Mouse (Mus musculus): ENCODE measurements at regions not wholly inside any gene's neighbourhood (a gene's known extent, or its start where the extent isn't known, plus 50 kb on each side); places are given as distances from the start of the nearest gene placed in this dataset.

- Histone ChIP-seq H3K9ac (ENCODE audit: low read depth, low read length) (no peak overlapping the region), H3K4me1 (ENCODE audit: control insufficient read depth, insufficient read depth, low read length) (peaks cover 2% of the 10 kb centered on the region; the same call in 1 of the 2 replicates), H3K27me3 (ENCODE audit: control insufficient read depth, insufficient read depth, low read length) (no peaks in the 10 kb centered on the region), H3K79me2 (replicated peaks; ENCODE audit: control insufficient read depth, insufficient read depth, low read length) (no peaks in the 10 kb centered on the region), H3K36me3 (ENCODE audit: control insufficient read depth, insufficient read depth, low read length) (no peaks in the 10 kb centered on the region), H3K4me3 (peak overlapping the region; percentile 56), H3K27ac (peak overlapping the region; percentile 26; the same call in 1 of the 2 replicates)
- no peak for TF ChIP-seq CTCF (IDR thresholded peaks at IDR 0.05)
- TF ChIP-seq EP300 (IDR thresholded peaks at IDR 0.05; ENCODE audit: insufficient read depth, low read depth, low read length): no peak
- no peak for TF ChIP-seq POLR2A (IDR thresholded peaks at IDR 0.05; ENCODE audit: insufficient read depth, low read depth, low read length)
- intact Hi-C loops (cut with DNase I): loop anchor here (10.0 kb wide), 1 partner anchor 382 kb away; no protein-coding TSS in a partner anchor
- no peak for DNase-seq
- whole genome bisulfite sequencing: 35% methylated on average over 13 of the region's 13 CpGs
Measured at GRCm38 (mm10) chr3:9346356-9346755, 263.5 kb downstream of the Zfp704 start.

- Histone ChIP-seq H3K79me2 (replicated peaks; ENCODE audit: control insufficient read depth, insufficient read depth, low read length) (no peaks in the 10 kb centered on the region), H3K9ac (ENCODE audit: low read depth, low read length) (no peak overlapping the region), H3K27me3 (ENCODE audit: control insufficient read depth, insufficient read depth, low read length) (no peaks in the 10 kb centered on the region), H3K4me3 (no peak overlapping the region), H3K4me1 (ENCODE audit: control insufficient read depth, insufficient read depth, low read length) (peaks cover 2% of the 10 kb centered on the region; the same call in 1 of the 2 replicates), H3K36me3 (ENCODE audit: control insufficient read depth, insufficient read depth, low read length) (no peaks in the 10 kb centered on the region), H3K27ac (no peak overlapping the region)
- 65% methylated on average over 9 of the region's 9 CpGs for WGBS
- TF ChIP-seq EP300 (IDR thresholded peaks at IDR 0.05; ENCODE audit: insufficient read depth, low read depth, low read length) (no peak), CTCF (IDR thresholded peaks at IDR 0.05) (no peak), POLR2A (IDR thresholded peaks at IDR 0.05; ENCODE audit: insufficient read depth, low read depth, low read length) (no peak)
- DNase-seq: no peak
- intact Hi-C loops (cut with DNase I): loop anchor here (10.0 kb wide), 1 partner anchor 381 kb away; no protein-coding TSS in a partner anchor
Measured at GRCm38 (mm10) chr3:9345885-9346284, 264.0 kb downstream of the Zfp704 start.

GRCm38 (mm10) chr3:9343586-9343985 is 266.3 kb downstream of the Zfp704 start:
- Histone ChIP-seq H3K27me3 (ENCODE audit: control insufficient read depth, insufficient read depth, low read length) (no peaks in the 10 kb centered on the region), H3K4me3 (no peak overlapping the region), H3K36me3 (ENCODE audit: control insufficient read depth, insufficient read depth, low read length) (no peaks in the 10 kb centered on the region), H3K79me2 (replicated peaks; ENCODE audit: control insufficient read depth, insufficient read depth, low read length) (no peaks in the 10 kb centered on the region), H3K9ac (ENCODE audit: low read depth, low read length) (no peak overlapping the region), H3K27ac (no peak overlapping the region; the same call in 1 of the 2 replicates), H3K4me1 (ENCODE audit: control insufficient read depth, insufficient read depth, low read length) (peaks cover 2% of the 10 kb centered on the region)
- 21% methylated on average over 4 of the region's 4 CpGs for WGBS
- intact Hi-C loops (cut with DNase I): loop anchor here (10.0 kb wide), 1 partner anchor 379 kb away; no protein-coding TSS in a partner anchor
- TF ChIP-seq POLR2A (IDR thresholded peaks at IDR 0.05; ENCODE audit: insufficient read depth, low read depth, low read length) (no peak), EP300 (IDR thresholded peaks at IDR 0.05; ENCODE audit: insufficient read depth, low read depth, low read length) (no peak), CTCF (IDR thresholded peaks at IDR 0.05) (no peak)
- no peak for DNase-seq

- Histone ChIP-seq H3K27me3 (ENCODE audit: control insufficient read depth, insufficient read depth, low read length) (no peaks in the 10 kb centered on the region), H3K27ac (no peak overlapping the region), H3K79me2 (replicated peaks; ENCODE audit: control insufficient read depth, insufficient read depth, low read length) (no peaks in the 10 kb centered on the region), H3K4me3 (no peak overlapping the region), H3K9ac (ENCODE audit: low read depth, low read length) (no peak overlapping the region), H3K36me3 (ENCODE audit: control insufficient read depth, insufficient read depth, low read length) (no peaks in the 10 kb centered on the region), H3K4me1 (ENCODE audit: control insufficient read depth, insufficient read depth, low read length) (peaks cover 2% of the 10 kb centered on the region)
- DNase-seq: no peak
- no peak for TF ChIP-seq EP300 (IDR thresholded peaks at IDR 0.05; ENCODE audit: insufficient read depth, low read depth, low read length)
- no peak for TF ChIP-seq POLR2A (IDR thresholded peaks at IDR 0.05; ENCODE audit: insufficient read depth, low read depth, low read length)
- TF ChIP-seq CTCF (IDR thresholded peaks at IDR 0.05): no peak
- intact Hi-C loops (cut with DNase I): loop anchor here (10.0 kb wide), 1 partner anchor 377 kb away; no protein-coding TSS in a partner anchor
- WGBS: 92% methylated on average over 3 of the region's 3 CpGs
Measured at GRCm38 (mm10) chr3:9342167-9342566, 267.7 kb downstream of the Zfp704 start.

- H3K79me2 ChIP-seq (replicated peaks; ENCODE audit: control insufficient read depth, insufficient read depth, low read length): no peaks in the 10 kb centered on the region
- no peaks in the 10 kb centered on the region for H3K27me3 ChIP-seq (ENCODE audit: control insufficient read depth, insufficient read depth, low read length)
- H3K4me1 ChIP-seq (ENCODE audit: control insufficient read depth, insufficient read depth, low read length): peaks cover 2% of the 10 kb centered on the region
- no peak for TF ChIP-seq CTCF (IDR thresholded peaks at IDR 0.05)
- TF ChIP-seq EP300 (IDR thresholded peaks at IDR 0.05; ENCODE audit: insufficient read depth, low read depth, low read length): no peak
- TF ChIP-seq POLR2A (IDR thresholded peaks at IDR 0.05; ENCODE audit: insufficient read depth, low read depth, low read length): no peak
- WGBS: 85% methylated on average over 5 of the region's 5 CpGs
- no peaks in the 10 kb centered on the region for H3K36me3 ChIP-seq (ENCODE audit: control insufficient read depth, insufficient read depth, low read length)
- no peak overlapping the region for H3K27ac ChIP-seq
- intact Hi-C loops (cut with DNase I): loop anchor here (2.0 to 10.0 kb wide), 3 partner anchors 93 to 377 kb away; no protein-coding TSS in a partner anchor
- no peak overlapping the region for H3K4me3 ChIP-seq
- no peak for DNase-seq
- H3K9ac ChIP-seq (ENCODE audit: low read depth, low read length): no peak overlapping the region
Measured at GRCm38 (mm10) chr3:9341657-9342056, 268.2 kb downstream of the Zfp704 start.

- H3K27ac ChIP-seq: no peak overlapping the region
- TF ChIP-seq POLR2A (IDR thresholded peaks at IDR 0.05; ENCODE audit: insufficient read depth, low read depth, low read length) (no peak), CTCF (IDR thresholded peaks at IDR 0.05) (no peak), EP300 (IDR thresholded peaks at IDR 0.05; ENCODE audit: insufficient read depth, low read depth, low read length) (no peak)
- intact Hi-C loops (cut with DNase I): loop anchor here (2.0 to 10.0 kb wide), 3 partner anchors 92 to 376 kb away; no protein-coding TSS in a partner anchor
- H3K4me1 ChIP-seq (ENCODE audit: control insufficient read depth, insufficient read depth, low read length): peaks cover 2% of the 10 kb centered on the region
- H3K36me3 ChIP-seq (ENCODE audit: control insufficient read depth, insufficient read depth, low read length): no peaks in the 10 kb centered on the region
- H3K79me2 ChIP-seq (replicated peaks; ENCODE audit: control insufficient read depth, insufficient read depth, low read length): no peaks in the 10 kb centered on the region
- no peak overlapping the region for H3K4me3 ChIP-seq
- H3K27me3 ChIP-seq (ENCODE audit: control insufficient read depth, insufficient read depth, low read length): no peaks in the 10 kb centered on the region
- DNase-seq: no peak
- 55% methylated on average over 4 of the region's 4 CpGs for WGBS
- no peak overlapping the region for H3K9ac ChIP-seq (ENCODE audit: low read depth, low read length)
Measured at GRCm38 (mm10) chr3:9341244-9341643, 268.6 kb downstream of the Zfp704 start.

Data from heart, adult 2 months (tissue).